Mouse (Mus musculus) embryo, embryonic 9.5 days (tissue): ENCODE measurements around the gene Cox4i1.

Experiments
- DNase-seq: peaks from one replicate; pipeline ENCODE4 v3.0.0-alpha.2; 2017; ENCODE audit errors: extremely low spot score

Cox4i1 gene

DNA sequence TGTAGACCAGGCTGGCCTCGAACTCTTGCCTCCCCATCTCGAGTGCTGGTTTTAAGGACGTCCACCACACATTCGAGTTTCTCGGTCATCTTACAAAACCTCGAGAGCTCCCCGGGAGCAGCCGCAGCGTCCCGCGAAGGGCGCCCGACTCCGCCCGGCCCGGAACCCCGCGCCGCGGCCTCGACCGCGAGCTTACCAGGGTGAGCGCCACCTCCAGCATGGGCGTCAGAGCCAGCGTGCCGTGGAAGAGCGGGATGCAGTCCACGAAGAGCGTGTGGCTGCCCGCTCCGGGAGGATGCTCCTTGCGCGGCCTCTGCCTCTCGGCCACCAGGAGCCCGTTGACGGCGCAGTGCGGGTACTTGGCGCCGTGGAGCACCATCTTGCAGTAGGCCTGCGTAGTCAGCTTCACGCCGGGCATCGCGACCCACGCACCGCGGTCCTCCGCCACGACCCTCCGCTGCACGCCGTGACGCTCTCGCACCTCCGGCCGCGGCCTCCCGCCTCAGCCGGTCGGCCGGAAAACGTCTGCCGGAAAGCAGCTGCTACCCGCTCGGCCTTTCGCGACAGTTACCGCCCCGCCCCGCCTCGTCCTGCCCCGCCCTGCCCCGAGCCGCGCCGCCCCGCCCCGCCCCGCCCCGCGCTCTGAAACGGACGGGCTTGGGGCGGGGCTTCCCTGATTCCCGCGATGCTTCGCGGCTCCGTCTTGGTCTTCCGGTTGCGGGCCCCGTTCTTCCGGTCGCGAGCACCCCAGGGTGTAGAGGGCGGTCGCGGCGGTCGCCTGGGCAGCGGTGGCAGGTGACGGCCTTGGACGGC is at the start of gene Cox4i1, which contains the start of gene Gm27021:
Cox4i1 (plus strand) TSS at position 662 of the 813 bp plus-strand sequence.
Gm27021 (minus strand) TSS at position 519 of the 813 bp plus-strand sequence.
- DNase-seq = peak; percentile 97

- DNase-seq = no peak
These were observed 48.5 kb upstream of the Cox4i1 start for GRCm38 (mm10) chr8:120619235-120620180.

- no peak for DNase-seq
These were observed 47.6 kb upstream of the Cox4i1 start for GRCm38 (mm10) chr8:120620441-120620840.

GRCm38 (mm10) chr8:120622161-120622560 is 45.9 kb upstream of the Cox4i1 start:
- DNase-seq = no peak

DNA sequence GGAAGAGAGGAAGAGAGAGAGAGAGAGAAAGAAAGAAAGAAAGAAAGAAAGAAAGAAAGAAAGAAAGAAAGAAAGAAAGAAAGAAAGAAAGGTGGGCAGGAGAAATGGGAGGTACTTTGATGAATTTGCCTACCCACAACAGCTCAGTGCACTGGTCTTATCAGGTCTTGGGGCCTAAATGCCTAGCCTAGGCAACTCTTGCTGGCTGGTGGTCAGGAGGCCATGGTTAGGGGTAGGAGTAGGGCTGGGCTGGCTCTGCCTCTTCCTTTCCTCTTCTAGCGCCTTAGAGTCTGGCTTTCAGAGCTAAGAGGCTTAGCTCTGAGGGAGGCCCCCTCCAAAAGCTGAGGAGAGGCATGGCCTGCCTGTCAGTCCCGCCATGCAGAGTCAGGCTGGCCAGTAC is 44.4 kb upstream of the Cox4i1 start:
- no peak for DNase-seq

GRCm38 (mm10) chr8:120626461-120626860 is 41.6 kb upstream of the Cox4i1 start:
- no peak for DNase-seq

DNA sequence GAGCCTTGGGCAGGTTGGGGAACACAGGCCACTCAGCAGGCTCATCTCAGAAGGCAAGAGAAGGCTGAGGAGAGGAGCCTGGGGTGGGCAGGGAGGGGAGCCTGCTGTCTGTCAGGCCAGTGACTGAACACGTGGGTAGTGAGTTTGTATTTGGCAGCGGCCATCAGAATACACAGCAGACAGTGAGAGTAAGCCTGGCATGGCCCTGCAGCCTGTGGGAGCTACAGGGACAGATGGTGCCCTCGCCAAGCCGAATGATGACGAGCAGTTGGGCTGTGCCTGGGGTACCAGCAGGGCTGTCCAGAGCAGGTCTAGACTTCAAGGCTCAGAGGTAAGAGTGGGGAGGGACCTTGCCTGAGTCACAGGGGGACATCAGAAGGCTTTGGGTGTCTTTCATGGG is 40.7 kb upstream of the Cox4i1 start:
- DNase-seq = no peak

GRCm38 (mm10) chr8:120630031-120630430 is 38.0 kb upstream of the Cox4i1 start:
- no peak for DNase-seq

DNA sequence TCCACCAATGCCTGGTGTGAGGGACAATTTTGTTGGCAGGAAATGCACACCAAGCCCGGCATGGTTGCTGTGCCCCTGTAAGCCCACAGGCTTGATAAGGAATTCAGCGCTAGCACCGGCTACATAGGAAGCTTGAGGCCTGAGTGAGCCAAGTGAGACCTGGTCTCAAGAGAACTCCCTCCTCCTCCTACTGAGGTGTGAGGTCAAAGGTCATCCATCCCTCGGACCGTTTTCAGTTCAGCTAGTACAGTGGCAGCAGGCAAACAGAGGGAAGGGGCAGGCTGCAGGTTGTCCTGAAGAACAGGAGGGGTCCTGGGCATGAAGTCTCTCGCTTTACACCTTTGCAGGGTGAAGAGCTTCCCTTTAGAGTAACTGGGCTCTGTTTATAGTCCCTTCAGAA is 37.2 kb upstream of the Cox4i1 start:
- DNase-seq = no peak

GRCm38 (mm10) chr8:120631441-120632375 is 36.3 kb upstream of the Cox4i1 start:
- no peak for DNase-seq

GRCm38 (mm10) chr8:120632969-120633664 is 34.9 kb upstream of the Cox4i1 start:
- DNase-seq = no peak

- no peak for DNase-seq
These were observed 34.3 kb upstream of the Cox4i1 start for GRCm38 (mm10) chr8:120633665-120634271.

DNA sequence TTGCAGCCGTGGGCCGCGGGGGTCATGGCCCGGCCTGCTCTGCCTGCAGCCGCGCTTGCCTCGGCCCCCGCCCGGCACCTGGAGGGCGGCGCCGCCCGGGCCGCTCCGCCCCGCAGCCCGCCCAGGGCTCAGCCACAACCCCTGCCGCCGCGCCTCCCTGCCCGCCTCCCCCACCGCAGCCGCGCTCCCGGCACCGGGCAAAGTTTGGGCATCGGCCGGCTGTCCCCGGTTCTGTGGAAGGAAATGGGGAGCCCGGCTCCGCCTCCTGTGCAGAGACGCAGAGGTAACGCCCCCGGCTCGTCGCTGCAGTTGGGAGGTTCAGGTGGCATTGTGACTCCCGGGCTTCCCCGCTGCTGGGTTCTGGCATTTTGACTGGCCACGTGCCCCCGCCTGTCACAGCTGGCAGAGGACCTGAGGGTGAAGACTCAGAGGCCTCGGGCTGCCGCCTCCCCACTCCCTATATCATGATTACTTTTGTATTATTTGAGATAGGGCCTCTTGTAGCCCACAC is 33.6 kb upstream of the Cox4i1 start:
- DNase-seq = peak; percentile 42

GRCm38 (mm10) chr8:120641245-120641644 is 26.8 kb upstream of the Cox4i1 start:
- DNase-seq = no peak

- DNase-seq = no peak
These were observed 25.9 kb upstream of the Cox4i1 start for GRCm38 (mm10) chr8:120642031-120642662.

DNA sequence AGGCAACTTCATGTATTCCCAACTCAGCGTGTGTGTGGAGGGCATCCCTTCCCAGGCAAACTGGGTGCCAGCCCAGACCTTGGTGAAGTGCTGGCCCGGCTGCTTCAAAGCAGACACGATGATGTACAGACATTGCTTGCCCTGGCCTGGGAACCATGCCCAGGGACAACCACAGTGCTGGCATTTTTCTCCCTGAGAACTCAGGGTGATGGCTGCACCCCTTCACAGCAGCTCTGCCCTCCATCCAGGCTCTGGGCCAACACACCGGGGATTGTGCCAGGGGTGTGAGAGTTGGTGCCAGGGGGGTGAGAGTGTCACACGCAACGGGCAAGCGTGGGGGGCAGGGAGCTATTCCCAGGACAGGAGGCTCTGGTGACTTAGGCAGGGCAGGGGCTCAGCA is 23.4 kb upstream of the Cox4i1 start:
- DNase-seq = no peak

DNA sequence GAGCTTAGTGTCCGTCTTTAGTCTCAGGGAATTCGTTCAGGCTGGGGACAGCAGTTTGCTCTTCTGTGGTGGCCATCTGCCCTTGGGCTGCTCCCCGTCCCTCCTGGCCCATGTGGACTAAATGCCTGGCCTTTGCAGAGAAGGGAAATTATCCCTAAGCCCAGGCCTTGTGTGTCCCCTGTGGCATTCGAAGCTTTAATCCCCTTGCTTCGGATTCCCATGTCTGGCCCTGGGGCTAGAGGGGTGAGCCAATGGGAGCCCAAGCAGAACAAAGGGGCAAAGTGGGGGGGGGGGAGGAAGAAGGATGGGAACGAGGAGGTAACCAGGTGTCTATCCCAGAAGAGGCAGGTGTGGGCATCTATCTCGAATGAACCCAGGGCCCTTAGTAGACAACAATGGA is 20.5 kb upstream of the Cox4i1 start, which contains the start of gene 1190005I06Rik:
1190005I06Rik (minus strand) TSS at position 101 of the 400 bp plus-strand sequence.
- no peak for DNase-seq

DNA sequence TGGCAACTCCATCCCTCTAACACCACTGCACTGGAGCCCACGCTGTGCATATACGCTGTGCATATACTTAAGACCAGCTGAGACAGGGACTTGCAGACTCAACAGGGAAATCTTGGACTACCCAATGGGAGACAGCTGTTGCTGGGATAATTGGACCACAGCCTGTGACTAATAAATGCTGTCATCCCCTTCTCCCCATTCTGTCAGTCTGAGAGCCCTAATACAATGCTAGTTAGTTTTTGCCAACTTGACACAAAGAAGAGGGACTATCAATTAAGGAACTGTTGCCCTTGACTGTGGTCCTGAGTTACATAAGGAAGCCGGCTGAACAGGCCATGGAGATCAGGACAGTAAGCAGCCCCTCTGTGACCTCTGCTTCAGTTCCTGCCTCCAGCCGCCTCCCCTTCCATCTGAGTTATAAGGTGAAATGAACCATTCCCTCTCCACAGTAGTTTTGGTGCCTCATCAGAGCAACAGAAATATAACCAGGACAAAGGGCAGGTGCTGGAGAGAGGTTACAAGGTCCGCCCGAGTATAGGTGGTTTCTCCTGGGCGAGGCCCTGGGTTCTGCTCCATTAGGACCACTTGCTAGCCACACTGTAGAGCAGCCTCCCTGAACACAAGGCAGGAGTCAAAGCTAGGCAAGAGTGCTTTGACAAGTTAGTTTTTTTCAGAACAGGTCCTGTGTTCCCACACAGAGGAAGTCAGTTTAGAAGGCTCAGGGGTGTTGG is 11.5 kb upstream of the Cox4i1 start:
- DNase-seq = no peak

- no peak for DNase-seq
These were observed 10.6 kb upstream of the Cox4i1 start for GRCm38 (mm10) chr8:120657415-120657814.
